Mouse (Mus musculus) CH12.LX (cell line): ENCODE measurements at regions not wholly inside any gene's neighbourhood (a gene's known extent, or its start where the extent isn't known, plus 50 kb on each side); places are given as distances from the start of the nearest gene placed in this dataset.

Source experiments
- DNase-seq: peaks from one replicate; pipeline ENCODE4 v3.0.0-alpha.2; 2013; ENCODE audit errors: extremely low read depth
- H3K27ac ChIP-seq: 2 replicates; pipeline ENCODE4 v1.5.1; 2012; ENCODE audit warnings: low read depth, mild to moderate bottlenecking, control low read depth, moderate library complexity; ENCODE audit not compliant: insufficient read depth
- H3K27me3 ChIP-seq: replicated peaks from 2 replicates; pipeline ENCODE3; 2012; ENCODE audit warnings: inconsistent platforms
- H3K36me3 ChIP-seq, 2 experiments: replicated peaks in 1 of 2; 2 replicates each; pipeline versions ENCODE3 to v1.6.1; 2012; ENCODE audit warnings: inconsistent platforms in 1 of 2, low read length in 1 of 2, mild to moderate bottlenecking in 1 of 2, mixed read lengths in 1 of 2, moderate library complexity in 1 of 2; ENCODE audit not compliant: control insufficient read depth in 1 of 2, insufficient read depth in 1 of 2
- H3K4me1 ChIP-seq, 2 experiments: 2 replicates each; pipeline ENCODE4 v1.6.1; 2012; ENCODE audit warnings: inconsistent platforms in 1 of 2, moderate library complexity in 1 of 2; ENCODE audit not compliant: insufficient read depth in 2 of 2, control insufficient read depth in 1 of 2
- H3K4me2 ChIP-seq: 2 replicates; pipeline ENCODE4 v1.6.1; 2012; ENCODE audit warnings: low read depth, mild to moderate bottlenecking, control low read depth; ENCODE audit not compliant: poor library complexity, insufficient read depth, severe bottlenecking
- H3K4me3 ChIP-seq, 3 experiments: fragments of 150-350 bp in 1 of 3; sonication (generic) in 1 of 3; replicated peaks in 1 of 3; 2 replicates each; pipeline versions ENCODE3 to v1.5.1; 2011 to 2012; ENCODE audit warnings: low read depth in 2 of 3, low read length in 2 of 3, mild to moderate bottlenecking in 2 of 3, moderate library complexity in 2 of 3, control low read depth in 1 of 3, improper control_type of control experiment in 1 of 3, inconsistent platforms in 1 of 3, mixed read lengths in 1 of 3; ENCODE audit not compliant: poor library complexity in 1 of 3
- H3K79me2 ChIP-seq: replicated peaks from 2 replicates; pipeline ENCODE4 v1.6.1; 2012; ENCODE audit warnings: mild to moderate bottlenecking, moderate library complexity; ENCODE audit not compliant: control insufficient read depth, poor library complexity, insufficient read depth, severe bottlenecking; ENCODE audit errors: extremely low read depth
- H3K9ac ChIP-seq: 2 replicates; pipeline ENCODE4 v1.6.1; 2012; ENCODE audit warnings: low read depth, mild to moderate bottlenecking, control low read depth, moderate library complexity; ENCODE audit not compliant: insufficient read depth
- H3K9me3 ChIP-seq: replicated peaks from 2 replicates; pipeline ENCODE3; 2012; ENCODE audit warnings: low read length, inconsistent platforms, mixed read lengths
- BHLHE40 ChIP-seq: IDR thresholded peaks from 2 replicates; pipeline ENCODE4 v1.6.1; 2011; ENCODE audit warnings: mild to moderate bottlenecking, low read depth, low read length, improper control_type of control experiment
- E2F4 ChIP-seq: IDR thresholded peaks from 2 replicates; pipeline ENCODE4 v1.6.1; 2011; ENCODE audit warnings: low read depth, low read length, improper control_type of control experiment; ENCODE audit not compliant: insufficient replicate concordance
- ELF1 ChIP-seq: IDR thresholded peaks from 2 replicates; pipeline ENCODE4 v1.6.1; 2014; ENCODE audit warnings: low read depth, mild to moderate bottlenecking, inconsistent platforms, low read length, improper control_type of control experiment
- EP300 ChIP-seq: IDR thresholded peaks from 2 replicates; pipeline ENCODE4 v1.6.1; 2011; ENCODE audit warnings: low read length, improper control_type of control experiment
- ETS1 ChIP-seq: conservative IDR thresholded peaks from 2 replicates; pipeline ENCODE4 v1.6.1; 2012; ENCODE audit warnings: low read depth, mild to moderate bottlenecking, inconsistent platforms, low read length, improper control_type of control experiment, moderate library complexity
- HCFC1 ChIP-seq: IDR thresholded peaks from 2 replicates; pipeline ENCODE4 v1.6.1; 2012; ENCODE audit warnings: low read depth, mild to moderate bottlenecking, inconsistent platforms, low read length, improper control_type of control experiment
- IRF4 ChIP-seq: IDR thresholded peaks from 2 replicates; pipeline ENCODE4 v1.6.1; 2014; ENCODE audit warnings: low read depth, mild to moderate bottlenecking, inconsistent platforms, low read length, improper control_type of control experiment
- JUND ChIP-seq: conservative IDR thresholded peaks from 2 replicates; pipeline ENCODE4 v1.6.1; 2011; ENCODE audit warnings: low read depth, low read length, improper control_type of control experiment
- KAT2A ChIP-seq: IDR thresholded peaks from 2 replicates; pipeline ENCODE4 v1.6.1; 2012; ENCODE audit warnings: low read length, improper control_type of control experiment, inconsistent platforms; ENCODE audit not compliant: insufficient replicate concordance
- MAFK ChIP-seq: IDR thresholded peaks from 2 replicates; pipeline ENCODE4 v1.6.1; 2011; ENCODE audit warnings: low read length, improper control_type of control experiment; ENCODE audit not compliant: insufficient replicate concordance
- MAX ChIP-seq: IDR thresholded peaks from 2 replicates; pipeline ENCODE4 v1.6.1; 2011; ENCODE audit warnings: low read length, improper control_type of control experiment
- MEF2A ChIP-seq: IDR thresholded peaks from 2 replicates; pipeline ENCODE4 v1.6.1; 2014; ENCODE audit warnings: low read depth, mild to moderate bottlenecking, inconsistent platforms, low read length, improper control_type of control experiment, borderline replicate concordance
- MXI1 ChIP-seq: IDR thresholded peaks from 2 replicates; pipeline ENCODE4 v1.6.1; 2011; ENCODE audit warnings: mild to moderate bottlenecking, low read depth, low read length, improper control_type of control experiment
- MYC ChIP-seq: IDR thresholded peaks from 2 replicates; pipeline ENCODE4 v1.6.1; 2011; ENCODE audit warnings: low read depth, mild to moderate bottlenecking, improper control_type of control experiment, low read length
- NELFE ChIP-seq: IDR thresholded peaks from 2 replicates; pipeline ENCODE4 v1.6.1; 2011; ENCODE audit warnings: low read depth, low read length, improper control_type of control experiment
- NRF1 ChIP-seq: IDR thresholded peaks from 2 replicates; pipeline ENCODE4 v1.6.1; 2014; ENCODE audit warnings: low read depth, mild to moderate bottlenecking, inconsistent platforms, low read length, improper control_type of control experiment, moderate library complexity
- PAX5 ChIP-seq: IDR thresholded peaks from 2 replicates; pipeline ENCODE4 v1.6.1; 2012; ENCODE audit warnings: low read length, inconsistent platforms, mixed read lengths
- RAD21 ChIP-seq: IDR thresholded peaks from 2 replicates; pipeline ENCODE4 v1.6.1; 2011; ENCODE audit warnings: low read depth, mild to moderate bottlenecking, low read length, improper control_type of control experiment, moderate library complexity
- SMC3 ChIP-seq: IDR thresholded peaks from 2 replicates; pipeline ENCODE4 v1.6.1; 2011; ENCODE audit warnings: low read depth, low read length, improper control_type of control experiment
- UBTF ChIP-seq: IDR thresholded peaks from 2 replicates; pipeline ENCODE4 v1.6.1; 2012; ENCODE audit warnings: low read depth, mild to moderate bottlenecking, inconsistent platforms, low read length, improper control_type of control experiment, moderate library complexity
- USF1 ChIP-seq: IDR thresholded peaks from 2 replicates; pipeline ENCODE4 v1.6.1; 2014; ENCODE audit warnings: low read depth, mild to moderate bottlenecking, inconsistent platforms, low read length, improper control_type of control experiment
- ZC3H11A ChIP-seq: IDR thresholded peaks from 2 replicates; pipeline ENCODE4 v1.6.1; 2012; ENCODE audit warnings: low read depth, mild to moderate bottlenecking, inconsistent platforms, low read length, improper control_type of control experiment
- ZKSCAN1 ChIP-seq: IDR thresholded peaks from 2 replicates; pipeline ENCODE4 v1.6.1; 2012; ENCODE audit warnings: low read depth, inconsistent platforms, low read length, improper control_type of control experiment, borderline replicate concordance
- ZMIZ1 ChIP-seq: IDR thresholded peaks from 2 replicates; pipeline ENCODE4 v1.6.1; 2012; ENCODE audit warnings: low read depth, mild to moderate bottlenecking, inconsistent platforms, low read length, improper control_type of control experiment
- ZNF384 ChIP-seq: IDR thresholded peaks from 2 replicates; pipeline ENCODE4 v1.6.1; 2012; ENCODE audit warnings: low read depth, low read length, improper control_type of control experiment, inconsistent platforms
- dilution Hi-C: fragments of 300-500 bp; cut with MboI; formaldehyde crosslinking; loops from 2 replicates; pipeline ENCODE4 v1.14.3; 2020; ENCODE audit warnings: low sequenced_read_pairs; ENCODE audit not compliant: extremely low pct_unique_long_range_greater_than_20kb, extremely low pct_ligation_motif_present
- in situ Hi-C: fragments of 300-500 bp; cut with MboI; formaldehyde crosslinking; loops from 3 replicates; pipeline ENCODE4 v1.14.3; 2019; ENCODE audit warnings: low sequenced_read_pairs, low pct_ligation_motif_present, low pct_unique_long_range_greater_than_20kb, mixed read lengths

- H3K79me2 ChIP-seq = no peaks in the 10 kb centered on the region
- no peak overlapping the region for H3K4me3 ChIP-seq
- H3K27ac ChIP-seq = no peak overlapping the region
- H3K27me3 ChIP-seq = peaks cover 53% of the 10 kb centered on the region
- in situ Hi-C loops (no loop called here), dilution Hi-C loops (no loop called here)
- no peaks in the 10 kb centered on the region for H3K9me3 ChIP-seq
- no peaks in the 10 kb centered on the region for H3K4me1 ChIP-seq
- H3K4me2 ChIP-seq = no peak overlapping the region
- no peak overlapping the region for H3K9ac ChIP-seq
- H3K36me3 ChIP-seq = no peaks in the 10 kb centered on the region
- TF ChIP-seq JUND = no peak
- no peak for TF ChIP-seq HCFC1
- no peak for TF ChIP-seq NELFE
- no peak for TF ChIP-seq MAFK
- no peak for TF ChIP-seq ETS1
- no peak for TF ChIP-seq SMC3
- no peak for TF ChIP-seq ZKSCAN1
- TF ChIP-seq ZC3H11A = no peak
- DNase-seq = no peak
Measured at GRCm38 (mm10) chr16:24218162-24218849, 175.0 kb upstream of the Lpp start.

DNA sequence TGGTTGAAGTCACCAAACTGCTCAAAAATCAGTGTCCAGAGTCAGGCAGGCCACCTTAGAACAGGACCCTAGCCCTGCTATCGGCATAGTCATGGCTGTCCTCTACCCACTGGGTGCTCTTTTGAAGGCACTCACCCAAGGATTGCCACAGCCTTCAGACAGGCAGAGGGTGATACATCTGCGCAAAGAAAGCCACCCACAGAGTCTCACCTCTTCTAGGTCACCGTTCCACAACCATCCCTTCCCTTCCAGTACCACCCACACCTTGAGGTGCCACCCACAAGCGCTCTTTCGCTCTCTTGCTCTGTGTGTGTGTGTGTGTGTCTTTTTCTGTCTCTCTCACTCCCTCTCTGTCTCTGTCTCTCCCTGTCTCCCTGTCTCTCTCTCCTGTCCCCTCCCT, 176.5 kb upstream of the Lpp start:
- Histone ChIP-seq H3K27ac (no peak overlapping the region), H3K4me1 (no peaks in the 10 kb centered on the region), H3K4me2 (no peak overlapping the region), H3K9ac (no peak overlapping the region), H3K36me3 (no peaks in the 10 kb centered on the region), H3K9me3 (no peaks in the 10 kb centered on the region), H3K27me3 (peaks cover 56% of the 10 kb centered on the region), H3K4me3 (no peak overlapping the region), H3K79me2 (no peaks in the 10 kb centered on the region)
- dilution Hi-C loops (no loop called here), in situ Hi-C loops (no loop called here)
- TF ChIP-seq JUND (no peak), MAX (no peak), PAX5 (no peak), IRF4 (no peak), NRF1 (no peak), KAT2A (no peak), E2F4 (no peak)
- no peak for DNase-seq

DNA sequence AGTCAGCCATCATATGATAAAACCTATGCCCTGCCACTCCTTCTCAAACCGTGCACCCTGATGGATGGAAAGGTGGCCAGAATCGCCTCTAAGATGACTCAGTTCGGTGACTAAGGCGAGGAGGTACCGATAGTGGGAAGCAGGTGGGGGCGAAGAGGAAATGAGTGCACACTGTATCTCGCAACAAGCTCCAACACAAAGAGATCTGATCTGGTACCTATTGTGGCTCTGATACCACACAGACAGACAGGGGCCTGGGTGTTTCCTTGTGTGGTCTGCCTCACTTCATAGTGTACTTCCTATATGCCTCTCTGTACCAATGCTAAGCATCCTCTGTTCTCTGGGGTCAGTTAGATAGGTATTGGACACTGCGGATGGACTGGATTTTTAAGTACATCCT, 178.0 kb upstream of the Lpp start:
- peaks cover 61% of the 10 kb centered on the region for H3K27me3 ChIP-seq
- no peaks in the 10 kb centered on the region for H3K79me2 ChIP-seq
- no peak overlapping the region for H3K4me3 ChIP-seq
- no peak overlapping the region for H3K27ac ChIP-seq
- H3K9me3 ChIP-seq = no peaks in the 10 kb centered on the region
- no peak for DNase-seq
- no peak overlapping the region for H3K9ac ChIP-seq
- H3K36me3 ChIP-seq = no peaks in the 10 kb centered on the region
- in situ Hi-C loops (no loop called here), dilution Hi-C loops (no loop called here)
- no peaks in the 10 kb centered on the region for H3K4me1 ChIP-seq
- H3K4me2 ChIP-seq = no peak overlapping the region
- TF ChIP-seq RAD21 (no peak), PAX5 (no peak), ELF1 (no peak), USF1 (no peak), IRF4 (no peak), MEF2A (no peak), MXI1 (no peak), ZC3H11A (no peak), MAFK (no peak), ZNF384 (no peak), NELFE (no peak), UBTF (no peak), ZMIZ1 (no peak), MYC (no peak), BHLHE40 (no peak), EP300 (no peak), KAT2A (no peak), ETS1 (no peak)
